Mouse (Mus musculus) embryonic fibroblast, embryonic 13.5 days (primary cell): Measurements from ENCODE around the gene Mindy4.

Experiments
- CTCF ChIP-seq: IDR thresholded peaks from 2 replicates; pipeline ENCODE4 v1.5.1; 2011; ENCODE audit warnings: mild to moderate bottlenecking, control low read depth, low read length, moderate library complexity, borderline replicate concordance; ENCODE audit not compliant: insufficient read depth
- POLR2A ChIP-seq: IDR thresholded peaks from 2 replicates; pipeline ENCODE4 v1.6.1; 2011; ENCODE audit warnings: low read depth, mild to moderate bottlenecking, control low read depth, low read length, moderate library complexity

DNA sequence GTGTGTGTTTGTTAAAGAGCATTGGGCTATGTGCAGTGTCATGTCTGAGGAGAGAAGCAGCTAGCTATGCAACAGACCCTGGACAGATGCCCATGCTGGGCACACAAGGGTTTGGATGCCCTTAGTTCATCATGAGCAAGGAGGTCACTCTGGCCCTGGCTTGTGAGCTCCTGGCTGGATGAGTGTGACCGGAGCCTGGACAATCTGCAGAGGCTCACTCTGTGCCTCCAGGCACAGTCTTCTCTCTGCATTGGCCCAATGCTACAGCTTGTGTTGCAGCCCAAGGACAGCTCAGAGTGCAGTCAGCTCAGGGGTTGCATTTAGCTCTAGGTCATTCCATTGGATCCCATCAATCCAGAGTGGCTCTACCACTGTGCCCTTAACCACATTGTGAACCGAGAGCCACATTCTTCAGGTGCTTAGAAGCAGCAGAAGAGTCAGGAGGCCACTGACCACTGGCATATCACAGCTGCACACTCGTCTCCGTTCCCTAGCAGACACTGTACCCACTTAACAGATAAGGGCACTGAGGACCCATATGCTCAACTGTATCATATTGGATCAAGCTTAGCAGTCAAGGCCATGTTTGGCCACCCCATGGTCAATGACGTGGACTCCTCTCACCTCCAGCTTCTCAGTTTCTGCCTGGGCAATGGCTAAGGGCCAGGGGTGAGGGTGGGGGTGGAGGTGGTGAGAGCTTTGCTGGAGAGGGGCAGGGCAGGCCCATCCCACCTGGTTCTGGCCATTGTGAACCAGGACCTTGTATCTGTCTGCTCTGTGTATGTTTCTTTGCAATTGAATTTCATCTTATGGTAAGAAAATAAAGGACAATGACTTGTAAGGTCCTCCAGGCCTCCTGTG is 144.8 kb downstream of the Mindy4 start:
- TF ChIP-seq CTCF (no peak), POLR2A (no peak)
